Mouse (Mus musculus): ENCODE data around the gene Cabp1.

The Cabp1 gene

DNA sequence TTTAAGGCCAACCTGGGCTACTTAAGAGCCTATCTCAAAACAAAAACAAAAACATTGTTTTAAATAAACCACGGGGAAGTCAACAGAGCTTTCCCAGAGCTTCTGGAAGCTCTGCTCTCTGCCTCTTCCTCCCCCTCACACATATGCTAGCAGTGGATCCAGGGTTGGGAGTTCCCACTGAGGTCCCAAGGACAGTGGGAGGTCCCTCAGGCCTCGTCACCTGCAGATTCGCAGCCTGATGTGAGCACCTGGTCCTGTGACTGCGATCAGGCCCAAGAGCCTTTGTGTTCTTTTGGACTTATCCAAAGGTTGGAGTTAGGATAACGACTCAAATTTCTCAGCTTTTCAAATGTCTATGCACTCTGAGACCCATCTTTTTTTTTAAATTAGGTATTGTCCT, 14.4 kb upstream of the Cabp1 start:
- DNase-seq, result no peak

GRCm38 (mm10) chr5:115207892-115208291, 13.7 kb upstream of the Cabp1 start:
- no peak for DNase-seq

DNA sequence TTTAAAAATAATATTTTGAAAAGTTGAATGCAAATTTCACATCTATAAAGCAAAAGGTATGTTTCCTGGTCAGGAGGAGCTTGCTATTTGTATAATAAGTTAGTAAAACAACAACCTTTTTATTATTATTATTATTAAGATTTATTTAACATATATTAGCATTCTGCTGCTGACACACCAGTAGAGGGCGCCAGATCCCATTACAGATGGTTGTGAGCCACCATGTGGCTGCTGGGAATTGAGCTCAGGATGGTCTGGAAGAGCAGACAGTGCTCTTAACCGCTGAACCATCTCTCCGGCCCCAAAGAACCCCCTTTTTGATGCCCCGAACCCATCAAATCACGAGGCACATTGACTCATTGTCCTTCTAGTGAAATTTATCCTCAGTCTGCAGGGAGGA, 13.1 kb upstream of the Cabp1 start:
- DNase-seq, result no peak

DNA sequence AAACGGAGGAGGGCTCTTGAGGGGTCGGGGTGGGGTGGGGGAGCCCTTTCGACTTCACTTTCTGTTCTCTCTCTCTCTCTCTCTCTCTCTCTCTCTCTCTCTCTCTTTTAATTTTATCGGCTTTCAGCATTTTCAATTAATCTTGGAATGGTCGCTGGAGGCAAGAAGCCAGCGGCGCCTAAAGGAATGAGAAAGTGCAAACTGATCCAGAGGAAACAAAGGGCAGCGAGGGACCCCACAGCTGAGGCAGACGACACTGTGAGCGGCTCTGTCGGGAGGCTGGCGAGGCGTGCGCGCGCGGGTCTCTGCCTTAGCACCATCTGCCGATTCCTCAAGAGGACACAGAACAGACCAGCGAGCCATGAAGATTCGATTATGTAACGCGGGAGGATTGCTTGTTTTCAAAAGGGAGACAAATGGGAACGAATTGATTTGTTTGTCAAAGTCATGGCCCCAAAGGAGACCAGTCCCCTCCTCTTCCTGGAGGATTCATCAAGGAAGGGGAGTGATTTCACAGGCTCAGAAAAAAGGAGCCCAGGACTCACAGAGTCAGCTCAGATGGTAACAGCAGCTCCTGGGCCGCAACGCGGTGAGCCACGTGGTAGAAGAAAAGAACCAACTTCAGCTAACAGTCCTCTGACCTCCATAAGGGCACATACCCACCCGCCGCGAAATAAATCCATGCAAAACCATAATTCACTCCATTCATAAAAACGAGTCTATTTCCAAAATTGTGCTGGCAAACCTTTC, 10.6 kb upstream of the Cabp1 start:
- DNase-seq, result peak; percentile 59

DNA sequence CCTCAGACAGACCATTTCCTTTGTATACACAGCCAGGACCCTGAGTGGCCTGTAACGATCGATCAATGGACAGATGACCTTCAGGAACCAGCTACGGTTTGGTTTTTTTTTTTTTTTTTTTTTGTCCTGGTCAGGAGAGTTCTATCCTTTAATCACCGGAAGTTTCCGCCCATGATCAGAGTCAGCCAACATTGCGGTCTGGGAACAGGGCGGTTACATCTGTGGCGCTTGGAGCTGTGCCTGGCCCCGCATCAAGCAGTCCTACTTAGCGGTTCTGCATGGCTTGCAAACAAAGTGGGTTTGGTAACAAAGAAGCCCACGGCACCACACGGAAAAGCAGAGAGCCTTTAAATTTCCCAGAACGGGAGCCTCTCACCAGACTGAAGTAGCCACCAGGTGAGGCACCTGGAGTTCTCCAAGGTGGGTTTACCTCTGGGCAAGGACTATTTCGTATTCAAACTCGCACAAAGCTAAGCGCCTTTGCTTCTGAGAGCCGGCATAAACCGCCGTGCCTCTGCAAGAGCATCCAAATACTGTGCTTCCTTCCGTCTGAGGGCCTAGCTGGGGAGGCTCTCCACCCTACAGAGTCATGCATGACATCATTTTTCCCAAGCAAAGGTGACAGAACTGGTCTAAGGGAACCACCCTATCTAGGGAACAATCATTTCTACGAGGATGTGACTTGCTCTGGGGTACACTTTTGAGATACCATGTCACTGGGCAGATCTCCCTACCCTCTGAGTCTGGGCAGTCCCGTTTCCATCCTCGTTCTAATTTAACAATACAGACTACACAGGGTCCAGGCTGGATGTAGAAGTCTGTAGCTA, 9.8 kb upstream of the Cabp1 start:
- DNase-seq, result peak; percentile 55

DNA sequence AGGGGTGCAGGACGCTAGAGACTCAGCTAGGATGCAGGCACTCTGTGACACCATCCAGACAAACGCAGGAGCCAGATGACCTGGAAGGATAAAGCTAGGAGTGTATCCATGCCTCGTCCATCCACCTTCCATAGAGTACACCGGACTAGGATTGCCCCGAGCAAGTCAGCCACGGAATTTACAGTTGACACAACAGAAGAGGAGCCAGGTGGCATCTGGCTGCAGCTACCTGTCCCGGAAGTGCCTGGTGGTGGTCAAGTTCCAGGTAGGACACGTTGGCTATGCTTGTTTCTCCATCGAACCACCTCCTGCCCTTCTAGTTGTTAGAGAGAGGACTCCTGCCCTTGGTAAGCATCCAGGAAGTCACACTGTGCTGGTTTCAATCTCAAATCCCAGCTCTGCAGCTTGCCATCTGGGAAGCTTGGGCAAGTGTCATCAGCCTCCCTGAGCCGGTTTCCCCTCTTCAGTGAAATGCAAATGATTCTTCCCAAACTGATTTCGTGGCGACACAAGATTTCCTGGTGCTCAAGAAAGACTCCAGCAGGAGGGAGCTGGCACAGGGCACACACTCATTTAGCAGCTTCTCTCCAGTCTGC, 543 bp upstream of the Cabp1 start:
- no peak for DNase-seq

DNA sequence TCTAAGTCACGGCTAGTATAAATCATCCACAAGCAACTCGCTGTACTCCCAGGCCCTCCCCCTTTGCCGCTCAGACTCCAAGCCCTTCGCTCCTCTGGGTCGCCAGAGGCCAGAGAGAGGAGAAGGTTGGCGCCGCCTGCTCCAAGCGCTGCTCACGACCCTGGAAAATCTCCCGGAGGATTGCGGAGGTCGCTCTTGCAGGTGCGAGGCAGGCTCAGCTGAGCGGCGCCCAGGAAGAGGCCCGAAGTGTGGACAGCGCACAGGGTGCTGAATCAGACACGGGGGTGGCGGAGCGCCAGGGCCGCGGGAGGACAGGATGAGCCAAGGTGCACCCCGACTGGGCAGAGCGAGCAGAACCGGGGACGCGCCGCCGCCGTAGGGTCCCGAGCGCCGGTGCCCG, 955 bp downstream of the Cabp1 start:
- DNase-seq, result peak; percentile 85

- DNase-seq, result no peak
These were observed 1.4 kb downstream of the Cabp1 start for GRCm38 (mm10) chr5:115192828-115193195.

- DNase-seq, result peak; percentile 59
These were observed 2.0 kb downstream of the Cabp1 start for GRCm38 (mm10) chr5:115191880-115192827.

DNA sequence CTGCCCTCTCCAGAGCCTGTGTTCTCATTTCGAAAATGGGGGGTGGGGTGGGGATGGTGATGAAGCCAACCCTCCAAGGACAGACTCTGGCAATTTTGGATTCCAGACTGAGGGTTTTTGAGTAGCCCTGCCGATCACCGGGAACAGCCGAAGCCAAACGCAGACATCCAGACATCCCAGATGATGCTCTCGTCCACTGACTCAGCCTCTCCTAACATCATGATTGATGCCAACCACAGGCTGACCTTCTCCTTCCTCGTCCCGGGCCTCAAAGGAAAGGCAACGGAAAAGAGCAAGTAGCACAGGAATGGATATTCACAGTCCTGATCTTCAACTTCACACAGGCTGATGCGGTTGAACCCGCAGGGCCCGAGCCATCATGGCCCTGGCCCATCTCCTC, 4.1 kb downstream of the Cabp1 start:
- no peak for DNase-seq

DNA sequence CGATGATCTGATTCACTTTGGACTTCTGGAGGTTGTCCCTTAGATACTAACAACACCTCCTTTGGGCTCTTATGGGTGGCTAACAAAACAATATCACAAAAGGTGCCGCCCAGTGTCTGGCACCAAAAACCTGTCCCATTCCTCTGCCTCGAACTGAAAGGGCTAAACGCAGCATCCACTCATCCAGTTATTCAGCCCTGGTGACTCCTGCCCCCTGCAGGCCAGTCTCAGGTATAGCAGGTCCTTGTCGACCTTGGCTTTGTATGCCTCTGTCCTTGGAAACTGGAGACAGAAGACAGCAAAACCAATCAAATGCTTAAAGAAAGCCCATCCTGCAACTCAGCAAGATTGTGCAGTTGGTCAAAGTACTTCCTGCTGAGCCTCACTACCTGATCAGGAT, 5.4 kb downstream of the Cabp1 start:
- DNase-seq, result peak; percentile 60

DNA sequence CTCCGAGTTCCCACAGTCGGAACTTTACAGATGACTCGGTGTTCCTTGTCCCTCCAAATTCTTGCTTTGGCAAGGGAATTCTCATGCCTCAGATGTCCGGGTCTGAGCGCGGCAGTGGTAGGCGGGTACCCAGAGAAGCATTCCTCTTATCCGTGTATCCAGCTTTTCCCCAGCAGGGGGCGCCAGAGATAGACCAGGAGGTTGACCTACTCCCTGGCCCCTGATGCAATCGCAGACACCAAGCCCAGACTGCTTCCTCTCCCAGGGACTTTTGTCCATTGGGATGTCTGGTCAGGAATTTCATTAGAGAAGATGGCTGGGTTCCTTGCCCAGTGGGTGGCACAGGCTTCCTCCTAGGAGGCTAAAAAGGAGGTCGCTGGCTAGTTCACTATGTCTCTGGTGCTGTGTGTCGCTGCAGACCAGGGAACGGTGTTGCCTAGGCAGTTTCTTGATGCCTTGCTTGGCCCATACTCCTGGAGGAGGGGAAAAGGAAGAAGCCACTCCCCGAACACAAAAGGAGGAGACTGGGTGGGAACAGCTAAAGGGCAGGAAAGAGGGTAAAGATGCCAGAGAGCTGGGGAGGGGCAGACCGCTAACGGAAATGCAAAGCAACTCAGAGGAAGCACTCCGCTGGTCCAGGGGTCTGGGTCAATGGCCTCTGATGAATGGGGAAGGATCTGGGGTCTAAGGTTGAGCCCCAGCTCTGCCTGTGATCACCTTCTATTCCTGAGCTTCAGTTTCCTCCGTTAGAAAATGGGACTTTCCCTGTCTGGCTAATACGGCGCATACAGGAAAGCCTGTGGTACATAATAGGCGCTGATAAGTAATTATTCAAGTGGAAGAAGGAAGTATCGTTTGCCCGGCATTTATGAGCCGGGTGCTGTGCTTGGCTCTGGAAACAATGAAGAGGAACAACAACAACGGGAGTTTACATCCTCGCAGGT, 6.7 kb downstream of the Cabp1 start:
- DNase-seq, result peak; percentile 97

DNA sequence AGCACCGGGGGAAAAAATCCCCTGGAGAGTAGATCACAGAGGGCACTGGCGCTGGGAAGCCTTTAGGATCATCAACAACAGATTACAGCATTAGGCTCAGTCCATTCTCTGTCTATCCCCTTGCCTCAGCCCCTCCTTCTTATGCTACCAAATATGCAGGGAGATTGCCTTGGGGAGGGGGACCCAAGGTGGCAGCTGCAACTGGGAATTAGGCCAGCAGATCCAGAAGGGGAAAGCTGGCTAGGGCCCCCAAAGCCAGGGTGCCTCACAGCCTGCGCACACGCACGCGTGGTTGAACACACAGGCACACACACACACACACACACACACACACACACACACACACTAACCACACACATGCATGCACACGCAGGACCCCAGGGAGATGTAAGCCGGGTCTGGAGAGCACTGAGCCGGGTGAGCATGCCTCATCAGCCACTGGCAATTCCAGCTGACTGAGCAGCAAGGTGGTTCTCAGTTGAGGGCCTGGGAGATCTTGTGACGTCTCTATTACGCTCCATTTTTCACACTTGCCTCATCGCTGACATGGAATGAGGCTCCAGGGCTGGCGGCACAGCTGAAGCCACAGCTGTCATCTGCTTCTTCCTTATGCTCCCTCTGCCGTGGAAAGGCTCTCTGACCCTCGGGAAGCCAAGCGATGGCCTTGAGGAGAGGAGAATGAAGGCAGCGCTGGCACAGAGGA, 7.7 kb downstream of the Cabp1 start:
- peak; percentile 36 for DNase-seq

GRCm38 (mm10) chr5:115184726-115185125, 9.5 kb downstream of the Cabp1 start:
- peak; percentile 70 for DNase-seq

DNA sequence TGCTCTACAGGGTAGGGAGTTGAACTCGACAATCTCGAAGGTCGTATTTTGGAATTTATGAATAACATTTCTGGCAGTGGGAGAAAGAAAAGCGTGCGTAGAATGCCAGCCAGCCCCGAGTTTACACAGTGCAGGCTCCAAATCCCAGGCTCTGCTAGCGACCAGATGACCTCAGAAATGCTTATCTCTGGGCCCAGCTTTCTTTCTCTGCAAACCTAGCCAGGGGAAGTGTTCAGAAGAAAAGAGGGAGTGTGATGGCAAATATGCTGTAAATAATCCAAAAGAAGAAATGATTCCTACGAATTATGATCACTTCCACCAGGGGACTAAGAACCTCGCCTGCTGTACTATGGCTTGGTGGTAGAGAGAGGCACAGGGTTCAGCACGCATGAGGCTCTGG, 10.7 kb downstream of the Cabp1 start:
- no peak for DNase-seq

- DNase-seq, result no peak
These were observed 11.3 kb downstream of the Cabp1 start for GRCm38 (mm10) chr5:115182925-115183324.

DNA sequence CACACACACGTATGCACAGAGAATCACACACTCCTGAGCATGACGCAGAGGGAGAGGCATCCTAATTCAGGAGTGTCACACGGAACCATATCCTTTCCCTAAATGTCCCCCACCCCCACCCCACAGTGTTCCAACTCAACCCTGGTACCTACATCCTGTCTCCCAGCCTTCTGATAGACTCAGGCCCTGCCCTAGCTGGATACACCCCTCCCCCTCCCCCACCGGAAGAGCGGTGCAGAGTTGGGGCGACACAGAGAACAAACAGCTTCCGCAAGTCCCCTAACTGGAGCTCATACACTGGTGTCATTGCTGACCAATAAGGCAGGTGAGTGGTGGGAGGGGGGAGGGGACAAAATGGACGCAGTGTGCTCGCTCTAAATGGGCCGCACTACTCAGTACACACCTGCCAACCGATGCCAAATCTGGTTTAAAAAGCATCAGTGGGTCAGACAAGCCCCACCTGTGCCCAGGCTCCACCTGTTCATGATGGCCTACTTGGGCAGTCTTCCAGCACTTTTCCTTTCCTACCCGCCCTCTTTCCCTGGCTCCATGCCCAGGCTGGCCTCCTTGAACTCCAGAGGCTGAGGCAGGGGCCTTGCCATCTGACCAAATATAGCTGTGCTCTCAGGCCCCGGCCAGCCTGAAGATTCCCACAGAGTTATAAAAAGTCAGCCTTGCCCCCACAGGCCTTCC, 12.8 kb downstream of the Cabp1 start:
- DNase-seq, result peak; percentile 82

DNA sequence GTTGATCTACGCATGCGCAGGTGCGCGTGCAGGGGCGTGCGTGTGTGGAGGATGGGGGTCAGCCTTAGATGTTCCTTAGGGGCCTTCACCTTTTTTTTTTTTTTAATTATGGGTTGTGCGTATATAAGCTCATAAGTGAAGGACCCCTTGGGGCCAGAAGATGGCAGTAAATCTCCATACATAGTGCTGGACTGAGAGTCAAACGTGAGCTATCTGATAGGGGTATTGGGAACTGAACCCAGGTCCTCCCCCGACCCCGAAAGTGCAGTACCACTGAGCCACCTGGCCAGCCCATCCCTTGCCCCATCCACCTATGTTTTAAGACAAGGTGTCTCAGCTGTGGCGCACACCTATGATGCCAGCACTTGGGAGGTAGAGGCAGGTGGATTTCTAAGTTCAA, 14.6 kb downstream of the Cabp1 start:
- DNase-seq, result no peak

- DNase-seq, result no peak
These were observed 16.3 kb downstream of the Cabp1 start for GRCm38 (mm10) chr5:115177866-115178265.

- DNase-seq, result no peak
These were observed 19.6 kb downstream of the Cabp1 start for GRCm38 (mm10) chr5:115174554-115174953.
